Mouse (Mus musculus) ES-CJ7 (cell line): ENCODE measurements at regions not wholly inside any gene's neighbourhood (a gene's known extent, or its start where the extent isn't known, plus 50 kb on each side); places are given as distances from the start of the nearest gene placed in this dataset.

Experiments used
- DNase-seq: peaks from one replicate; pipeline ENCODE4 v3.0.0; 2011; ENCODE audit warnings: low read depth, low spot score

- peak; percentile 52 for DNase-seq
These were observed 1201.0 kb upstream of the Cox7c start for GRCm38 (mm10) chr13:87247731-87248130.
